Mouse (Mus musculus) erythroblast, embryonic 14.5 days (primary cell): ENCODE measurements around the gene Slc27a1. TPM values are rescaled to one million over a fixed set of nuclear protein-coding genes. Genes with fewer than 3 reads are reported as not detected.

Experiments
- H3K27me3 ChIP-seq: 2 replicates; pipeline ENCODE4 v1.6.1; 2012; ENCODE audit warnings: inconsistent platforms; ENCODE audit not compliant: control insufficient read depth
- H3K36me3 ChIP-seq: 2 replicates; pipeline ENCODE4 v1.6.1; 2012; ENCODE audit warnings: mild to moderate bottlenecking, inconsistent platforms; ENCODE audit not compliant: control insufficient read depth
- H3K4me1 ChIP-seq: 2 replicates; pipeline ENCODE4 v1.6.1; 2012; ENCODE audit warnings: inconsistent platforms; ENCODE audit not compliant: control insufficient read depth
- H3K4me3 ChIP-seq: replicated peaks from 2 replicates; pipeline ENCODE3; 2012; ENCODE audit warnings: moderate library complexity, mild to moderate bottlenecking, inconsistent platforms
- H3K9me3 ChIP-seq: 2 replicates; pipeline ENCODE4 v1.6.1; 2012; ENCODE audit warnings: low read length, inconsistent platforms, mixed read lengths; ENCODE audit not compliant: control insufficient read depth
- GATA1 ChIP-seq: IDR thresholded peaks from 2 replicates; pipeline ENCODE4 v1.6.1; 2012; ENCODE audit warnings: low read length, inconsistent platforms, mixed read lengths
- TAL1 ChIP-seq: IDR thresholded peaks from 3 replicates; pipeline ENCODE4 v1.6.1; 2012; ENCODE audit warnings: low read length, inconsistent platforms, mixed read lengths
- polyA plus RNA-seq: library from polyadenylated mRNA; stranded (reverse); fragments of >175 nt; gene quantifications from 2 replicates; pipeline ENCODE4 v1.2.3, GENCODE M21; 2012

The Slc27a1 gene
- polyA plus RNA-seq, 1 experiment, result 0.03 TPM

DNA sequence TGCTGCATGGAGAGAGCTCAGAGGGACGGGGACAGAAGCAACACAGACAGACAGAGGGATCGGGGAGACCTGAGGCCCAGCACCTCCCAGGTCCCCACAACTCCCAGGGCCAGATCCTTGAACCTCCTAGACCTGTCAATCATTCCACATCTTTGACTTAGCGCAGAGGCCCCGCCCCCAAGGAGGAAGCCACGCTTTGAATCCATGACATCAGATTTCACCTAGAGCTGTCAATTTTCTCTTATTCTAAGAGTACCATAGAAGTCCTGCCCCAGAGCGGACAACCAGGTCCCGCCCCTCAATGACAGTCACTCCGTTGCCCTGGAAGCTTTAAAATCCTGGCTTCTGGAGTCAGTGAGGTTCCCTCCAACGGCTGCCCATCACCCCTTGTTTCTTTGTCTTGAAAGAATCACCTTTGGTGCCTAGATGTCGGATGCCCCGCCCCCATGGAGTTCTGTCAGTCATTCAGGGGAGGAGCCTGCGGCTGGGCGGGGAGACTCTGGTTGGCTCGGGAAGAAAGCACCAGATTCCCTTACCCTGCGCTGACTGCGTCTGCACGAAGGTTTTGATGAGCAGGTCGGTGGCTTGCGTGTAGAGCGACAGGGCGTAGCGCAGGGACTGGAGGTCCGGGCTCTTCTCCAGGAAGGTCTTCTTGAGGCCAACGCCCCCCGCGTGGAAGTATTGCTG, 65.4 kb downstream of the Slc27a1 start:
- no peaks in the 10 kb centered on the region for H3K36me3 ChIP-seq
- H3K4me1 ChIP-seq, result peaks cover 37% of the 10 kb centered on the region
- H3K27me3 ChIP-seq, result peaks cover 73% of the 10 kb centered on the region
- no peak overlapping the region for H3K4me3 ChIP-seq
- H3K9me3 ChIP-seq, result peaks cover 8% of the 10 kb centered on the region
- no peak for TF ChIP-seq TAL1
- TF ChIP-seq GATA1, result no peak

Other genes starting within 250 kb of the Slc27a1 start
- gene Use1, start 202.0 kb upstream of the Slc27a1 start, polyA plus RNA-seq, result 16.3 and 17.0 TPM in 2 replicates
- gene Ocel1, start 197.6 kb upstream of the Slc27a1 start, polyA plus RNA-seq, result 6.6 and 7.5 TPM in 2 replicates
- gene Nr2f6, start 186.9 kb upstream of the Slc27a1 start, polyA plus RNA-seq, result 0.41 and 0.60 TPM in 2 replicates
- gene Ushbp1, start 173.1 kb upstream of the Slc27a1 start, polyA plus RNA-seq, result 0.03 and 0.10 TPM in 2 replicates
- gene Babam1, start 172.0 kb upstream of the Slc27a1 start, polyA plus RNA-seq, result 15.4 and 18.1 TPM in 2 replicates
- gene Ankle1, start 162.9 kb upstream of the Slc27a1 start, polyA plus RNA-seq, result 17.4 and 17.5 TPM in 2 replicates
- gene Abhd8, start 105.2 kb upstream of the Slc27a1 start, polyA plus RNA-seq, result 3.9 and 4.7 TPM in 2 replicates
- 18.9 and 20.4 TPM in 2 replicates for gene Mrpl34, start 103.9 kb upstream of the Slc27a1 start, polyA plus RNA-seq
- 41.0 and 42.3 TPM in 2 replicates for gene Dda1, start 99.7 kb upstream of the Slc27a1 start, polyA plus RNA-seq
- 0.09 and 0.20 TPM in 2 replicates for gene Ano8, start 82.9 kb upstream of the Slc27a1 start, polyA plus RNA-seq
- gene Gtpbp3, start 80.8 kb upstream of the Slc27a1 start, polyA plus RNA-seq, result 1.2 and 1.4 TPM in 2 replicates
- 0.18 and 0.30 TPM in 2 replicates for gene Plvap, start 57.1 kb upstream of the Slc27a1 start, polyA plus RNA-seq
- gene Ccdc194, start 43.2 kb upstream of the Slc27a1 start, polyA plus RNA-seq, result 0.02 TPM in 1 of 2 replicates, not detected in the other
- gene Bst2, start 31.4 kb upstream of the Slc27a1 start, polyA plus RNA-seq, result 0.21 and 0.72 TPM in 2 replicates
- gene Mvb12a, start 26.0 kb upstream of the Slc27a1 start, polyA plus RNA-seq, result 2.9 and 3.6 TPM in 2 replicates
- gene Tmem221, start 10.0 kb upstream of the Slc27a1 start, polyA plus RNA-seq, result not detected in 2 replicates
- gene Nxnl1, start 2.3 kb upstream of the Slc27a1 start, polyA plus RNA-seq, result not detected in 2 replicates
- 12.5 and 16.2 TPM in 2 replicates for gene Pgls, start 23.3 kb downstream of the Slc27a1 start, polyA plus RNA-seq
- 0.10 and 0.13 TPM in 2 replicates for gene Fam129c, start 28.8 kb downstream of the Slc27a1 start, polyA plus RNA-seq
- gene Colgalt1, start 42.1 kb downstream of the Slc27a1 start, polyA plus RNA-seq, result 0.41 and 0.72 TPM in 2 replicates
- gene Unc13a, start 102.9 kb downstream of the Slc27a1 start, polyA plus RNA-seq, result 0.01 TPM in 1 of 2 replicates, not detected in the other
- 1.5 TPM in 2 replicates for gene Jak3, start 107.4 kb downstream of the Slc27a1 start, polyA plus RNA-seq
- gene Insl3, start 120.3 kb downstream of the Slc27a1 start, polyA plus RNA-seq, result 0.36 and 0.75 TPM in 2 replicates
- gene B3gnt3, start 132.9 kb downstream of the Slc27a1 start, polyA plus RNA-seq, result 3.4 and 3.7 TPM in 2 replicates
- 14.2 and 14.6 TPM in 2 replicates for gene Fcho1, start 156.8 kb downstream of the Slc27a1 start, polyA plus RNA-seq